Mouse (Mus musculus) myocyte (in vitro differentiated cells): Measurements from ENCODE around the gene Myo5a. TPM values are rescaled to one million over a fixed set of nuclear protein-coding genes. Genes with fewer than 3 reads are reported as not detected.

ENCODE experiments used
- H3K27me3 ChIP-seq: one replicate; pipeline ENCODE4 v1.6.1; 2011; ENCODE audit not compliant: control insufficient read depth, insufficient read depth, insufficient read length
- H3K36me3 ChIP-seq: one replicate; pipeline ENCODE4 v1.6.1; 2011; ENCODE audit not compliant: control insufficient read depth, insufficient read depth
- H3K4me2 ChIP-seq: one replicate; pipeline ENCODE4 v1.6.1; 2011; ENCODE audit warnings: low read depth, control low read depth
- H3K4me3 ChIP-seq: one replicate; pipeline ENCODE4 v1.5.1; 2011; ENCODE audit warnings: mild to moderate bottlenecking, control low read depth, moderate library complexity
- H3K79me2 ChIP-seq: one replicate; pipeline ENCODE4 v1.6.1; 2011; ENCODE audit not compliant: control insufficient read depth, insufficient read depth
- H3ac ChIP-seq: one replicate; pipeline ENCODE4 v1.6.1; 2011; ENCODE audit not compliant: control insufficient read depth, insufficient read length
- CEBPB ChIP-seq: IDR thresholded peaks from 2 replicates; pipeline ENCODE4 v1.6.1; 2011; ENCODE audit warnings: mild to moderate bottlenecking, moderate library complexity; ENCODE audit not compliant: poor library complexity, insufficient read depth, severe bottlenecking
- E2F4 ChIP-seq: IDR thresholded peaks from one replicate; pipeline ENCODE4 v1.6.1; 2011; ENCODE audit warnings: mild to moderate bottlenecking, control low read depth, moderate library complexity; ENCODE audit not compliant: insufficient read depth
- MAX ChIP-seq: IDR thresholded peaks from one replicate; pipeline ENCODE4 v1.6.1; 2011; ENCODE audit warnings: low read depth, mild to moderate bottlenecking, control low read depth
- MYOD1 ChIP-seq, 3 experiments: IDR thresholded peaks; one replicate each; pipeline ENCODE4 v1.6.1; 2011; ENCODE audit warnings: control low read depth in 2 of 3, low read depth in 2 of 3, mild to moderate bottlenecking in 2 of 3, moderate library complexity in 1 of 3; ENCODE audit not compliant: insufficient read length in 2 of 3, control insufficient read depth in 1 of 3
- MYOG ChIP-seq, 3 experiments: IDR thresholded peaks; one replicate each; pipeline ENCODE4 v1.6.1; 2011; ENCODE audit warnings: control low read depth in 2 of 3, low read depth in 2 of 3, mild to moderate bottlenecking in 2 of 3; ENCODE audit not compliant: insufficient read length in 2 of 3, control insufficient read depth in 1 of 3, insufficient read depth in 1 of 3
- POLR2A ChIP-seq: IDR thresholded peaks from one replicate; pipeline ENCODE4 v1.6.1; 2011; ENCODE audit warnings: low read depth, mild to moderate bottlenecking, control low read depth, moderate library complexity; ENCODE audit not compliant: insufficient read length
- POLR2AphosphoS2 ChIP-seq: IDR thresholded peaks from one replicate; pipeline ENCODE4 v1.6.1; 2011; ENCODE audit warnings: low read depth, control low read depth; ENCODE audit not compliant: insufficient read length
- REST ChIP-seq: IDR thresholded peaks from one replicate; pipeline ENCODE4 v1.6.1; 2011; ENCODE audit warnings: mild to moderate bottlenecking, control low read depth, moderate library complexity; ENCODE audit not compliant: insufficient read depth, insufficient read length
- SRF ChIP-seq: IDR thresholded peaks from one replicate; pipeline ENCODE4 v1.6.1; 2011; ENCODE audit warnings: low read depth; ENCODE audit not compliant: control insufficient read depth, insufficient read length
- TCF12 ChIP-seq: IDR thresholded peaks from one replicate; pipeline ENCODE4 v1.6.1; 2011; ENCODE audit warnings: mild to moderate bottlenecking, control low read depth; ENCODE audit not compliant: poor library complexity, insufficient read depth, severe bottlenecking
- TCF3 ChIP-seq: IDR thresholded peaks from one replicate; pipeline ENCODE4 v1.6.1; 2011; ENCODE audit warnings: low read depth, control low read depth; ENCODE audit not compliant: insufficient read length
- USF1 ChIP-seq: IDR thresholded peaks from one replicate; pipeline ENCODE4 v1.6.1; 2011; ENCODE audit warnings: low read depth, mild to moderate bottlenecking, control low read depth, moderate library complexity
- polyA plus RNA-seq: library from polyadenylated mRNA; unstranded; fragments of >200 nt; fragmentation: generic; extraction: Trizol; gene quantifications from one replicate; pipeline ENCODE4 v1.2.1, GENCODE M21; 2012; ENCODE audit warnings: missing spikeins

The Myo5a gene
- polyA plus RNA-seq, 1 experiment, result 15.4 TPM

DNA sequence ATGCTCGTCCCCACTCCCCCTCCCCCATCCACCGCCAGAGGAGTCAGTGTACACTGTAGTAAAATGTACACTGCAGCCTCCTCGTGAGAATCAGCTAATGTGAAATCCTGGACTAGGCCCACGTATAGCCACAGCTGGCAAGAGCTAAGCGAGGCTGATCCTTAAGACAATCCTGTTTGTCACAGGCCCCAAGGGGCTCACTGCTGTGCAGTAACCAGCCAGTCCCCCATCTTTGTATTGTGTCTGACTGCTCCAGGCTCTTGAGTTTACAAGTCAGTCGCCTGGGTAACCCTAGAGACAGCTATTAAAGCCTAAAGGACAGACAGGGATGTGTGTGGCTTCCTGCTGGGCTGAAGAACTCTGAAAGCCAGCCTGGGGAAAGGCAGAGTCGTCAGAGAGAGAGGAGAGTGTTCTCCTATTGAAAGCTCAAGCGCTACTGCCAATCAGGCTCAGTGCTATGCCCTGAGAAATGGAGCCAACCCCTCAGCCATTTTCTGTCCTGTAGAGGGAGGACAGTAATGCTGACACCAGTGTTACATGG lies 190.6 kb downstream of the Myo5a start:
- Histone ChIP-seq H3ac (no peak overlapping the region), H3K4me3 (no peak overlapping the region), H3K27me3 (no peaks in the 10 kb centered on the region), H3K4me2 (no peak overlapping the region), H3K36me3 (no peaks in the 10 kb centered on the region), H3K79me2 (no peaks in the 10 kb centered on the region)
- TF ChIP-seq POLR2AphosphoS2 (no peak), TCF3 (no peak), SRF (no peak), POLR2A (no peak), USF1 (no peak), CEBPB (no peak), TCF12 (no peak), REST (no peak), MAX (no peak), E2F4 (no peak), MYOG (IDR thresholded peaks at IDR 0.05; ENCODE audit: control insufficient read depth in 1 of 3, insufficient read depth in 1 of 3, insufficient read length in 2 of 3, low read depth in 2 of 3) (no peak), MYOD1 (IDR thresholded peaks at IDR 0.05; ENCODE audit: control insufficient read depth in 1 of 3, insufficient read length in 2 of 3, low read depth in 2 of 3) (no peak)

DNA sequence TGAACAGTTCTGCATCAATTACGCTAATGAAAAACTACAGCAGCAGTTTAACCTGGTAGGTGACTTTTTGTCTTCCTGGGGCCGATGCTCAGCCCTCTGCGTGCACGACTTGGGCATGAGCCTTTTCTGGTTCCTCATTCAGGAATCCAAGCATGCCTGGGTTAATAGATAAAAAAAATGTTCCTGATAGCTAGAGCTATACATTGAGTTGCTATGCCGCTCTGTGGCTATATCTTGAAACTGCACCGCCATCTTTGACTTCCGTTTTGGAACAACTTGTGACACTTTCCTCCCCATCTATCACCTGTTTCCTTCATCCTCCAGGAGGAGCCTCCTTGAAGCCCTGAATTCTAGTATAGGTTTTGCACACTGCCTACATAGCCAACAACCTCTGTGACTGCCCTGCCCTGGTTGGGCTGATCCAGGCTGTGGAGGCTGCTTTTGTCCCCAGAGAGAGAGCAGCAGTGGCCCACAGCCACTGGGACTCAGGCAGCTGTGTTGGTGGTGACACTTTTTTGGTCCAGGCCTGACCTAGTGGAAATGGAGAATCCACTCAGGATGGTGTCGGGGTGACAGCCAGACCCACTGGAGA lies 191.5 kb downstream of the Myo5a start:
- no peak overlapping the region for H3K4me3 ChIP-seq
- no peaks in the 10 kb centered on the region for H3K79me2 ChIP-seq
- no peak overlapping the region for H3K4me2 ChIP-seq
- TF ChIP-seq REST (no peak), E2F4 (no peak), TCF3 (no peak), USF1 (no peak), MAX (no peak), SRF (no peak), TCF12 (no peak), MYOD1 (IDR thresholded peaks at IDR 0.05; ENCODE audit: control insufficient read depth in 1 of 3, insufficient read length in 2 of 3, low read depth in 2 of 3) (no peak), CEBPB (no peak), MYOG (IDR thresholded peaks at IDR 0.05; ENCODE audit: control insufficient read depth in 1 of 3, insufficient read depth in 1 of 3, insufficient read length in 2 of 3, low read depth in 2 of 3) (no peak), POLR2AphosphoS2 (no peak), POLR2A (no peak)
- H3ac ChIP-seq, result no peak overlapping the region
- H3K27me3 ChIP-seq, result no peaks in the 10 kb centered on the region
- no peaks in the 10 kb centered on the region for H3K36me3 ChIP-seq

DNA sequence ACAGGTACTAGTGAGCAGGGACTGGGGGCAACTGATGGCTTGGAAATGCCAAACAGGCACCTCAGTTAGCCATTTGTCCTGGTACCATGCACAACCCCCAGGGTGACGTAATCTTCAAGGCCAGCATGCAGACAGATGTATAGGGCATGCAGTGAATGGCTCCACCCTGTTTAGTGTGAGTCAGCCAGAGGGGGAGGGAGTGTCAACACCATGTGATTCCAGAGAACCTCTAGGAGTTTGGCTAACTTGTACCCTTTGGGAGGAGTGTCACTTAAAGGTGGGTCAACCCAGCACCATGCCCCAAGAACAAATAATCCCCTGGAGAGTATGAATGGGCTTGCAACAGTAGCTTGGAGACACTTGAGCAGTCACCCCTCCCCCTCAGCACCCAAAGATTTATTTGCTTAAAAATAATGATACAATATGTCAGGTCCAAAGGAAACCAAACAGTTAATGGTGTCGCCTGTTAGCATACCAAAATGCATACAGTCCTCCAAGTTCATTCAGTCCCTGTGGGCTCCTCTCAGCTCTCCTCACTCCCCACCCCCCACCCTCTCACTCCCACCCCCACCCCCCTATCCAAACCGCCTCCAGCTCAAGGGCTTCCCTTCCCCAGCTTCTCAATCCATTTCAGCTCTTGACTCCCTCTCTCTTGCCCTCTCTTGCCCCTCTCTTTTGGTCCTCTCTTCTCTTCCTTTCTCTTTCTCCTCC lies 193.3 kb downstream of the Myo5a start:
- Histone ChIP-seq H3ac (no peak overlapping the region), H3K4me2 (peak overlapping the region; percentile 38), H3K27me3 (no peaks in the 10 kb centered on the region), H3K4me3 (no peak overlapping the region), H3K79me2 (no peaks in the 10 kb centered on the region), H3K36me3 (no peaks in the 10 kb centered on the region)
- TF ChIP-seq REST, result no peak
- TF ChIP-seq USF1, result peak; percentile 58
- TF ChIP-seq CEBPB, result 0 out of 2 replicates have a peak, but pooled peaks have one; percentile 29

DNA sequence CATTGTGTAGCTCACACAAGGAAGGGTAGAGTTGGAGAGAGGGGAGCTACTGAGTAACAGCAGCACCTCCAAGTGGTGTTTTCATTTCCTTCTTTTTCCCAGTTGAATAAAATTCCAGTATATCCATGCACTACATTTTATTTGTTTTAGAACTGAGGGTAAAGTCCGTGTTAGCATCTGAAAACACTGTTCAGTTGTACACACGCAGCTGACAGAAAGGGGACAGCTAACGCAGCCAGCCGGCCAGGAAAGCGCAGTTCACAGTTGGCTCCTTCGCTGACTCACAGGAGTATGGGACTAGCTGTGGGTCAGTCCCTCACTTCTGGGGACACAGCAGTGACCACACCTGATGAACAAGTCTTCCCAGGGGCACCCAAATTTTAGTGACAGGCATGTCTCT lies 196.3 kb downstream of the Myo5a start:
- Histone ChIP-seq H3K4me3 (no peak overlapping the region), H3K4me2 (no peak overlapping the region), H3ac (no peak overlapping the region), H3K79me2 (no peaks in the 10 kb centered on the region), H3K27me3 (no peaks in the 10 kb centered on the region), H3K36me3 (no peaks in the 10 kb centered on the region)
- TF ChIP-seq MYOG (IDR thresholded peaks at IDR 0.05; ENCODE audit: control insufficient read depth in 1 of 3, insufficient read depth in 1 of 3, insufficient read length in 2 of 3, low read depth in 2 of 3) (no peak), MAX (no peak), REST (no peak), E2F4 (no peak), TCF3 (no peak), POLR2A (no peak), TCF12 (no peak), USF1 (no peak), MYOD1 (IDR thresholded peaks at IDR 0.05; ENCODE audit: control insufficient read depth in 1 of 3, insufficient read length in 2 of 3, low read depth in 2 of 3) (no peak), POLR2AphosphoS2 (no peak), SRF (no peak), CEBPB (no peak)
